Mouse (Mus musculus): ENCODE data around the gene Arsb.

Arsb gene

GRCm38 (mm10) chr13:93989736-93990611, 218.5 kb downstream of the Arsb start:
- no peak for DNase-seq

- DNase-seq: no peak
Observed at GRCm38 (mm10) chr13:93990841-93991240, 219.4 kb downstream of the Arsb start.

GRCm38 (mm10) chr13:93992342-93992882, 221.0 kb downstream of the Arsb start:
- no peak for DNase-seq

All from cerebellum, postnatal 14 days (tissue).